Mouse (Mus musculus) lung, postnatal 10 days (tissue): ENCODE measurements around the gene Crygn.

ENCODE experiments used
- DNase-seq: peaks from one replicate; pipeline ENCODE4 v3.0.0; 2021

The Crygn gene

GRCm38 (mm10) chr5:24701271-24701670, 56.5 kb downstream of the Crygn start:
- DNase-seq: peak; percentile 77
